Mouse (Mus musculus) central nervous system, embryonic 14 days (tissue): ENCODE measurements around the gene Eml5. TPM values are rescaled to one million over a fixed set of nuclear protein-coding genes. Genes with fewer than 3 reads are reported as not detected.

Experiments
- polyA plus RNA-seq: library from polyadenylated mRNA; depleted of rRNA; stranded (reverse); fragments of >200 nt; gene quantifications from 2 replicates; pipeline ENCODE4 v1.2.3, GENCODE M21; 2012; rRNA removed

The Eml5 gene
- polyA plus RNA-seq: 65.2 and 81.4 TPM in 2 replicates

GRCm38 (mm10) chr12:98900881-98901801 is at the start of gene Eml5:
Gene Eml5 (minus strand): TSS chr12:98901484.

GRCm38 (mm10) chr12:98920194-98920991 is 19.1 kb upstream of the Eml5 start, which contains the start of gene Ttc8:
Gene Ttc8 (plus strand): TSS chr12:98920574.

DNA sequence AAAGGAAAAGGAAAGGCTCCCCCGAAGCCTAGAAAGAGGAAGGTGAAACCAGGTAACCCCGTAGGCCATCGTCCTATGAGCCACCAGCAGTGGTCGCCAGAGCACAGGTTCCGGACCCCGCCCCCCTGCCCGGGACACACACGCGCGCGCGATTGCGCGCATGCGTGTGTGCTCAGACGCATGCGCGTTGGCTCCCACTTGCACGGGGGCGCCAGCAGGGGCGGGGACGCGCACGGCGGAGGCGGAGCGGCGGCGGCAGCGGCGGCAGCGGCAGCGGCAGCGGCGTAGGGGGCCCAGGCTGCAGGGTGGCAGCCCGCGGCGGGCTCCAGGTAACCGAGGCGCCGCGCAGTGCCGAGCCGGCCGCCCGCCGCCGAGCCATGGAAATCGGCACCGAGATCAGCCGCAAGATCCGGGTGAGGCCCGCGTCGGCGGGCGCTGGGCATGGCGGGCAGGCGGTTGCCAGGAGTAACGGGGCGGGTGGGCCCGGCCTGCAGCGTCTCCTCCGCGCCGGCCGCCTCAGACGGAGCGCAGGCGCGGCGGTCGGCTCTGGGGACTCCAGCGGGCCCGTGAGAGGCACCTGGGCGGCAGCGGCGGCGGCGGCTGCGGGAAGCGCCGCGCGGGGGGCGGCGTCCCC is 154.4 kb downstream of the Eml5 start, which contains the start of gene Zc3h14:
Gene Zc3h14, plus strand, starts transcription at position 219 of the 634 bp plus-strand sequence.

DNA sequence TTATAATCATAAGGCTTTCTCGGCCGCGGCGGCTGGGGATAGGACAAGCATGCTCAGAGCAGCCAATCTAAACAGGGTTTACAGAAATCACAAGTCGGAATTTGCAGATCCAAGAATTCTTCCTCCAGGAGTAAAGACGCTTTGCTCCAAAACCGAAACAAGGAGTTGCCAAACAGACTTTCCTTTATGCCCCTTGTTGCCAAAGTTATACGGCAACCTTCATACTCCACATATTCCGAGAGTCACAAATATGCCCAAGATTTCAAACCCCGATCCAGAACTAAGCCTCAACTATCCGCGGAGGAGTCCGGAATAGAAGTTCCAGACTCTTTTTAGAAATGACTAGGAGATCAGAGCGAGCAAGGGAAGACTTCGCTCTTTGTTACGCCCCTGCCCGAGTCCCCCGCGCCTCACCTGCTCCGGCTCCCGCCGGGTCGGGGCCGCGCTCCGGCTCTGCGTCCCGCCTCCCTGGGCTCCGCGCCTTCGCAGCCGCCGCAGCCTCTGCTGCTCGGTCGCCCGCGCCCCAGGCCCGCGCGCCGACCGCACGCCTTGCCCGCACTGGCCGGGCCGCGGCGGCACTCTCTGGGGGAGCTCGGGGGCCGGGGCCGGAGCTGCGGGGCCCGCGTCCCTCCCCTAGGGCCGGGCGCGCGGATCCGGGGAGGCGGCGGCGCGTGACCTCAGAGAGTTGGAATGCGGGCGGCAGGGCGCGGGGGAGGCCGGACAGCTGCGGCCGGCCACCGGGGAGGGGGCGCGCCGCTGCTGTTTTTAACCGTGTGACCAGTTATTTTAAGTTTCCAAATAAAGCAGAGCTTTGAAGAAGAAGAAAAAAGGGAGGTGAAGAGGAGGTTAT is 164.1 kb downstream of the Eml5 start, which contains the start of gene Ptpn21:
Gene Ptpn21, minus strand, starts transcription at position 455 of the 850 bp plus-strand sequence.

Other genes with a start within 250 kb of the Eml5 start
- gene Ptpn21, start 164.1 kb downstream of the Eml5 start, polyA plus RNA-seq: 7.4 and 8.6 TPM in 2 replicates
- 148 and 156 TPM in 2 replicates for gene Zc3h14, start 154.5 kb downstream of the Eml5 start, polyA plus RNA-seq
- gene Ttc8, start 19.1 kb upstream of the Eml5 start, polyA plus RNA-seq: 38.0 and 41.6 TPM in 2 replicates